Mouse (Mus musculus) C2C12 (cell line): Measurements from ENCODE around the gene Ppfia3. TPM values are rescaled to one million over a fixed set of nuclear protein-coding genes. Genes with fewer than 3 reads are reported as not detected.

Experiments
- H3K27me3 ChIP-seq: one replicate; pipeline ENCODE4 v1.6.1; 2011; ENCODE audit not compliant: control insufficient read depth, insufficient read depth, insufficient read length
- H3K36me3 ChIP-seq: one replicate; pipeline ENCODE4 v1.6.1; 2011; ENCODE audit not compliant: control insufficient read depth, insufficient read depth
- H3K4me3 ChIP-seq: one replicate; pipeline ENCODE4 v1.5.1; 2011; ENCODE audit warnings: mild to moderate bottlenecking, control low read depth; ENCODE audit not compliant: poor library complexity, insufficient read depth, severe bottlenecking
- H3K79me2 ChIP-seq: one replicate; pipeline ENCODE4 v1.6.1; 2011; ENCODE audit not compliant: control insufficient read depth, insufficient read depth
- H3K79me3 ChIP-seq: one replicate; pipeline ENCODE4 v1.6.1; 2011; ENCODE audit warnings: low read depth, control low read depth
- H3ac ChIP-seq: one replicate; pipeline ENCODE3; 2011; ENCODE audit warnings: low read depth; ENCODE audit not compliant: control insufficient read depth, insufficient read length
- CEBPB ChIP-seq: IDR thresholded peaks from one replicate; pipeline ENCODE4 v1.6.1; 2011; ENCODE audit warnings: low read depth, mild to moderate bottlenecking, control low read depth, moderate library complexity
- CTCF ChIP-seq: IDR thresholded peaks from one replicate; pipeline ENCODE4 v1.5.1; 2011; ENCODE audit not compliant: control insufficient read depth, insufficient read depth, insufficient read length
- FOSL1 ChIP-seq: IDR thresholded peaks from one replicate; pipeline ENCODE4 v1.8.0; 2011; ENCODE audit warnings: mild to moderate bottlenecking, low read length; ENCODE audit not compliant: poor library complexity, insufficient read depth, severe bottlenecking
- MAX ChIP-seq: IDR thresholded peaks from one replicate; pipeline ENCODE4 v1.6.1; 2011; ENCODE audit warnings: mild to moderate bottlenecking, control low read depth
- MYOD1 ChIP-seq: IDR thresholded peaks from one replicate; pipeline ENCODE4 v1.6.1; 2011; ENCODE audit warnings: low read depth; ENCODE audit not compliant: control insufficient read depth, insufficient read length
- MYOG ChIP-seq: IDR thresholded peaks from one replicate; pipeline ENCODE4 v1.6.1; 2011; ENCODE audit not compliant: control insufficient read depth, insufficient read length; ENCODE audit errors: extremely low read depth
- USF1 ChIP-seq: IDR thresholded peaks from one replicate; pipeline ENCODE4 v1.6.1; 2011; ENCODE audit warnings: low read depth, mild to moderate bottlenecking, control low read depth, moderate library complexity
- polyA plus RNA-seq: library from polyadenylated mRNA; unstranded; fragments of >200 nt; fragmentation: generic; extraction: Trizol; gene quantifications from one replicate; pipeline ENCODE4 v1.2.1, GENCODE M21; 2012; ENCODE audit warnings: missing spikeins

Ppfia3 gene
- polyA plus RNA-seq, 1 experiment, result 4.8 TPM

DNA sequence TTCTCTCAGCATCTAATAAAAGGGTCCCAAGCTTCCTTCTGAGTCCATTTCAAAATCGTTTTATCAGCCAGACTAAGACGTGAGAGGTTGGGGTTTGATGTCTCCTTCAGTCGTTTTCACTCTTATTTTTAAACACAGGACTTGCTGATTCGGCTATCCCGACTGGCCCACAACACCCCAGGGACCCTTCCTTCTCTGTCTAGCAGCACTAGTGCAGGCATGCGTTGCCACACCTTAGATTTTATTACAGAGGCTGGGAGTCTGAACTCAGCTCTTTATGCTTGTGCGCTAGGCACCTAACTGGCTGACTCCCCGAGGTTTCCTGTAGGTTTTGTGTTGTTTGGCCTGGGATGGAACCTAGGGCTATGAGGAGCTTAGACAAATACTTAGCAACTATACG, 53.3 kb downstream of the Ppfia3 start:
- H3K79me3 ChIP-seq, result no peaks in the 10 kb centered on the region
- H3K27me3 ChIP-seq, result no peaks in the 10 kb centered on the region
- no peaks in the 10 kb centered on the region for H3K79me2 ChIP-seq
- TF ChIP-seq MAX, result no peak
- no peak for TF ChIP-seq USF1
- no peak for TF ChIP-seq FOSL1
- TF ChIP-seq CEBPB, result no peak
- TF ChIP-seq CTCF, result no peak
- TF ChIP-seq MYOD1, result no peak
- no peak for TF ChIP-seq MYOG
- H3ac ChIP-seq, result no peak overlapping the region
- H3K36me3 ChIP-seq, result no peaks in the 10 kb centered on the region
- no peak overlapping the region for H3K4me3 ChIP-seq

GRCm38 (mm10) chr7:45312686-45313453, 53.9 kb downstream of the Ppfia3 start:
- Histone ChIP-seq H3K79me3 (no peaks in the 10 kb centered on the region), H3K79me2 (no peaks in the 10 kb centered on the region), H3K27me3 (no peaks in the 10 kb centered on the region), H3ac (no peak overlapping the region), H3K36me3 (no peaks in the 10 kb centered on the region), H3K4me3 (no peak overlapping the region)
- TF ChIP-seq USF1, result no peak
- TF ChIP-seq MAX, result peak; percentile 12

GRCm38 (mm10) chr7:45312023-45312422, 54.8 kb downstream of the Ppfia3 start:
- H3K4me3 ChIP-seq, result no peak overlapping the region
- H3K36me3 ChIP-seq, result no peaks in the 10 kb centered on the region
- no peaks in the 10 kb centered on the region for H3K79me2 ChIP-seq
- TF ChIP-seq FOSL1, result no peak
- no peak for TF ChIP-seq MAX
- TF ChIP-seq MYOD1, result no peak
- no peak for TF ChIP-seq MYOG
- TF ChIP-seq USF1, result no peak
- no peak for TF ChIP-seq CTCF
- no peak for TF ChIP-seq CEBPB
- H3K79me3 ChIP-seq, result no peaks in the 10 kb centered on the region
- H3K27me3 ChIP-seq, result no peaks in the 10 kb centered on the region
- H3ac ChIP-seq, result no peak overlapping the region

GRCm38 (mm10) chr7:45309455-45309854, 57.4 kb downstream of the Ppfia3 start:
- Histone ChIP-seq H3K36me3 (no peaks in the 10 kb centered on the region), H3ac (no peak overlapping the region), H3K79me2 (no peaks in the 10 kb centered on the region), H3K27me3 (no peaks in the 10 kb centered on the region), H3K4me3 (no peak overlapping the region), H3K79me3 (no peaks in the 10 kb centered on the region)
- no peak for TF ChIP-seq MYOG
- no peak for TF ChIP-seq CEBPB
- TF ChIP-seq USF1, result no peak
- TF ChIP-seq FOSL1, result no peak
- TF ChIP-seq MYOD1, result no peak
- TF ChIP-seq CTCF, result peak; percentile 36
- no peak for TF ChIP-seq MAX

DNA sequence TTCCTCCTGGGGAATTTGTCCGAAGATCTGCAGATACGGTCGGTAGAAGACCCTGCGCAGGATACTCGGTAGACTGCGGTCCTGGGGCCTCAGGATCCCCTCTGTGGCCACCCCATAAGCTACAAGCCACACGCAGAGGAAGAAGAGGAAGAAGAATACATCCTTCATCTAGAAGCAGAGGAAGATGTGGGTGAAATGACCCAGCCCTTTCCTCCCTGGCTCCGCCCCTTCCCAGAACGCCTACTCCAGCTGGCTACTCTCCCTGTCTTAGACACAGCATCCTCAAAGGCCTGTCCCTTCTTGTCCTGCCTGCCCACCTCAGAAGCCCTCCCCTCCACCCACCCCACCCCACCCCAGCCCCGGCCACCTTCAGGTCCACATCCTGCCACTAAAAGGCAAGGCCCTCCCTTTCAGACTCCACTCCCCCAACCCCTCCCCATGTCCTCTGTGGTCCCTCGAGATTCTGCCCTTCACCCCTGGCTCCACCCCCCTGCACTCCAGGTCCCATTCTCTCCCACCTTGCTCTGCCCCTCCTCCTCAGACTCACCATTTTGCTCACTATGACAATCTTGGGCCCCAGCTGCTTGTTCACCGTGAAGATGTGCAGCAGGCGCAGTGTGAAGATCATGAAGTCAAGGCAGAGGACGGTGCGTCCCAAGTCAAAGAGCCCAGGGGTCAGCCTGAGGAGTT, 58.1 kb downstream of the Ppfia3 start:
- TF ChIP-seq MAX (no peak), CTCF (no peak), CEBPB (no peak), MYOD1 (no peak), FOSL1 (no peak), MYOG (no peak), USF1 (no peak)
- no peaks in the 10 kb centered on the region for H3K79me2 ChIP-seq
- no peaks in the 10 kb centered on the region for H3K79me3 ChIP-seq
- no peaks in the 10 kb centered on the region for H3K36me3 ChIP-seq
- H3K4me3 ChIP-seq, result no peak overlapping the region
- no peaks in the 10 kb centered on the region for H3K27me3 ChIP-seq
- H3ac ChIP-seq, result no peak overlapping the region

DNA sequence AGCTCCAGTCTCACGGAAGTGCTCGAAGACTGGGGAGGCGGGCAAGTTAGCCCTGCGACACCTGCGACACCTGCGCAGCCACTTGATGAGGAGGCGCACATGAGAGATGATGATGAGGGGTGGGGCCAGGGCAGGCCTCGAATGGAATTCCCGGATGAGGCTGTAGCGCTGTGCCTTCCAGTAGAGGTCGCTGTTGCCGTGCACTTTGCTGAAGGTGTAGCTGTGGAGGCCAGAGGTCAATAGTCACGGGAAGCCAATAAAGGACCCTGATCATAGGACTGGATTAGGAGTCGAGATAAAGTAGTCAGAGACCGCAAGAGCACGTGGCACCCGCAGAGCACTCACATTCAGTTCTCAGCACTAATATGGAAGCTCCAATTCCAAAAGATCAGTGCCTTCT, 61.5 kb downstream of the Ppfia3 start:
- no peaks in the 10 kb centered on the region for H3K27me3 ChIP-seq
- no peak overlapping the region for H3K4me3 ChIP-seq

More for the DNA sequence above, 61.5 kb downstream of the Ppfia3 start:
- H3ac ChIP-seq, result no peak overlapping the region
- no peaks in the 10 kb centered on the region for H3K79me3 ChIP-seq
- peak; percentile 84 for TF ChIP-seq CTCF
- no peak for TF ChIP-seq MAX
- H3K36me3 ChIP-seq, result no peaks in the 10 kb centered on the region
- no peaks in the 10 kb centered on the region for H3K79me2 ChIP-seq
